In genomic region chr17:23725477-23725876, GRCm38 (mm10) we compare ENCODE assay signal across 7 mouse cellular contexts. TPM values are rescaled to one million over a fixed set of nuclear protein-coding genes. Genes with fewer than 3 reads are reported as not detected.
DNase-seq lines count a peak whose midpoint lies in the region; ATAC-seq lines count a peak whose summit lies in the region.

No protein-coding gene starts in this region.

- no peak for DNase-seq in lung, postnatal 25 days (ENCODE audit: low spot score)
- DNase-seq in left cerebral cortex, postnatal 10 days (ENCODE audit: extremely low spot score in 1 of 2, low spot score in 2 of 2) = no peak
- no peak for DNase-seq in right cerebral cortex, postnatal 36 days (ENCODE audit: low spot score in 2 of 2)

- H3K4me3 ChIP-seq in lung, embryonic 16.5 days (ENCODE audit: low read length) = peak overlapping the region; percentile 79
- H3K4me3 ChIP-seq in embryonic facial prominence, embryonic 13.5 days = peak overlapping the region; percentile 86
- peak overlapping the region; percentile 88 for H3K4me3 ChIP-seq in limb, embryonic 13.5 days
- H3K4me3 ChIP-seq in stomach, embryonic 16.5 days (replicated peaks; ENCODE audit: low read length) = peak overlapping the region; percentile 89

- no peaks in the 10 kb centered on the region for H3K9me3 ChIP-seq in lung, embryonic 16.5 days (ENCODE audit: control insufficient read depth, low read length)
- H3K9me3 ChIP-seq in embryonic facial prominence, embryonic 13.5 days = no peaks in the 10 kb centered on the region
- H3K9me3 ChIP-seq in limb, embryonic 13.5 days = no peaks in the 10 kb centered on the region
- no peaks in the 10 kb centered on the region for H3K9me3 ChIP-seq in stomach, embryonic 16.5 days (replicated peaks; ENCODE audit: control insufficient read depth, low read length)

- no peak for ATAC-seq in lung, embryonic 16.5 days (ENCODE audit: low read depth)
- ATAC-seq in embryonic facial prominence, embryonic 13.5 days (ENCODE audit: insufficient number of reproducible peaks, insufficient read depth, low FRiP score, low TSS enrichment, low read depth) = no peak
- no peak for ATAC-seq in limb, embryonic 13.5 days (ENCODE audit: low FRiP score, low read depth)
- no peak for ATAC-seq in stomach, embryonic 16.5 days (ENCODE audit: insufficient read depth, low FRiP score)

- intact Hi-C loops in left cerebral cortex, postnatal 10 days (cut with DNase I) = no loop called here

- H3K4me2 ChIP-seq in lung, embryonic 16.5 days (ENCODE audit: low read depth, low read length) = peak overlapping the region; percentile 72
- H3K4me2 ChIP-seq in embryonic facial prominence, embryonic 13.5 days = peak overlapping the region; percentile 77
- peak overlapping the region; percentile 80 for H3K4me2 ChIP-seq in limb, embryonic 13.5 days (replicated peaks)
- H3K4me2 ChIP-seq in stomach, embryonic 16.5 days (ENCODE audit: low read depth, low read length) = peak overlapping the region; percentile 76

- no peaks in the 10 kb centered on the region for H3K36me3 ChIP-seq in lung, embryonic 16.5 days (ENCODE audit: control insufficient read depth, insufficient read depth, low read length)
- no peaks in the 10 kb centered on the region for H3K36me3 ChIP-seq in embryonic facial prominence, embryonic 13.5 days
- H3K36me3 ChIP-seq in limb, embryonic 13.5 days = no peaks in the 10 kb centered on the region
- H3K36me3 ChIP-seq in stomach, embryonic 16.5 days (ENCODE audit: control insufficient read depth, insufficient read depth, low read length) = no peaks in the 10 kb centered on the region

- no peaks in the 10 kb centered on the region for H3K27me3 ChIP-seq in lung, embryonic 16.5 days (ENCODE audit: control insufficient read depth, insufficient read depth, low read depth, low read length)
- H3K27me3 ChIP-seq in embryonic facial prominence, embryonic 13.5 days = no peaks in the 10 kb centered on the region
- H3K27me3 ChIP-seq in limb, embryonic 13.5 days = 0 out of 2 replicates have a peak, but pooled peaks cover 3% of the 10 kb centered on the region
- no peaks in the 10 kb centered on the region for H3K27me3 ChIP-seq in stomach, embryonic 16.5 days (ENCODE audit: control insufficient read depth, insufficient read depth, low read length)

- peak overlapping the region; percentile 86 for H3K9ac ChIP-seq in lung, embryonic 16.5 days (ENCODE audit: low read length)
- peak overlapping the region; percentile 83 for H3K9ac ChIP-seq in embryonic facial prominence, embryonic 13.5 days
- H3K9ac ChIP-seq in limb, embryonic 13.5 days = peak overlapping the region; percentile 70
- H3K9ac ChIP-seq in stomach, embryonic 16.5 days (ENCODE audit: low read length) = peak overlapping the region; percentile 81

- peaks cover 13% of the 10 kb centered on the region; the same call in 1 of the 2 replicates for H3K4me1 ChIP-seq in lung, embryonic 16.5 days (replicated peaks; ENCODE audit: control insufficient read depth, insufficient read depth, low read length)
- H3K4me1 ChIP-seq in embryonic facial prominence, embryonic 13.5 days = peaks cover 13% of the 10 kb centered on the region; the same call in 1 of the 2 replicates
- peaks cover 17% of the 10 kb centered on the region for H3K4me1 ChIP-seq in limb, embryonic 13.5 days
- H3K4me1 ChIP-seq in stomach, embryonic 16.5 days (ENCODE audit: control insufficient read depth, insufficient read depth, low read length) = peaks cover 14% of the 10 kb centered on the region

- peak overlapping the region; percentile 93 for H3K27ac ChIP-seq in lung, embryonic 16.5 days (ENCODE audit: low read length)
- H3K27ac ChIP-seq in embryonic facial prominence, embryonic 13.5 days = peak overlapping the region; percentile 73; the same call in 1 of the 2 replicates
- H3K27ac ChIP-seq in limb, embryonic 13.5 days = no peak overlapping the region; the same call in 1 of the 2 replicates
- peak overlapping the region; percentile 89 for H3K27ac ChIP-seq in stomach, embryonic 16.5 days (ENCODE audit: low read length)

- 50% methylated on average over 4 of the region's 4 CpGs for WGBS in lung, embryonic 16.5 days
- 66% methylated on average over 4 of the region's 4 CpGs for WGBS in embryonic facial prominence, embryonic 13.5 days
- WGBS in limb, embryonic 13.5 days = 62% methylated on average over 4 of the region's 4 CpGs
- 46% methylated on average over 4 of the region's 4 CpGs for WGBS in stomach, embryonic 16.5 days

RNA-seq across cellular contexts. Expression of gene Pkmyt1, which starts 0.7 kb away (rescaled TPM):
- 58.2 and 58.8 TPM in 2 replicates for polyA plus RNA-seq in lung, embryonic 16.5 days (2015; fragmentation: Nextera tagmentation; extraction: Ambion mirVana)
- polyA plus RNA-seq in embryonic facial prominence, embryonic 13.5 days (2015; fragmentation: Nextera tagmentation; extraction: Ambion mirVana) = 49.3 and 56.2 TPM in 2 replicates
- 47.5 and 52.8 TPM in 2 replicates for polyA plus RNA-seq in limb, embryonic 13.5 days (2015; fragmentation: Nextera tagmentation; extraction: Ambion mirVana)
- polyA plus RNA-seq in stomach, embryonic 16.5 days (2015; fragmentation: Nextera tagmentation; extraction: Ambion mirVana) = 40.9 and 43.3 TPM in 2 replicates
- 1 to 10 TPM; 6.5 to 7.2 TPM for total RNA-seq in left cerebral cortex, postnatal 10 days (2021)

RNA-seq across cellular contexts. Expression of gene 1520401A03Rik, which starts 2.9 kb away (rescaled TPM):
- 0.14 TPM in 1 of 2 replicates, not detected in the other for polyA plus RNA-seq in lung, embryonic 16.5 days (2015; fragmentation: Nextera tagmentation; extraction: Ambion mirVana)
- polyA plus RNA-seq in embryonic facial prominence, embryonic 13.5 days (2015; fragmentation: Nextera tagmentation; extraction: Ambion mirVana) = 0.25 and 0.32 TPM in 2 replicates
- polyA plus RNA-seq in limb, embryonic 13.5 days (2015; fragmentation: Nextera tagmentation; extraction: Ambion mirVana) = 2.3 and 3.0 TPM in 2 replicates
- 0.23 TPM in 1 of 2 replicates, not detected in the other for polyA plus RNA-seq in stomach, embryonic 16.5 days (2015; fragmentation: Nextera tagmentation; extraction: Ambion mirVana)
- total RNA-seq in left cerebral cortex, postnatal 10 days (2021) = under 1 TPM; 0.11 to 0.61 TPM

RNA-seq across cellular contexts. Expression of gene Paqr4, which starts 15.2 kb away (rescaled TPM):
- 51.8 and 52.7 TPM in 2 replicates for polyA plus RNA-seq in lung, embryonic 16.5 days (2015; fragmentation: Nextera tagmentation; extraction: Ambion mirVana)
- 12.4 and 12.5 TPM in 2 replicates for polyA plus RNA-seq in embryonic facial prominence, embryonic 13.5 days (2015; fragmentation: Nextera tagmentation; extraction: Ambion mirVana)
- polyA plus RNA-seq in limb, embryonic 13.5 days (2015; fragmentation: Nextera tagmentation; extraction: Ambion mirVana) = 15.5 and 16.1 TPM in 2 replicates
- polyA plus RNA-seq in stomach, embryonic 16.5 days (2015; fragmentation: Nextera tagmentation; extraction: Ambion mirVana) = 25.4 and 28.4 TPM in 2 replicates
- total RNA-seq in left cerebral cortex, postnatal 10 days (2021) = 10 to 100 TPM; 55.8 to 57.7 TPM

RNA-seq across cellular contexts. Expression of gene Kremen2, which starts 20.2 kb away (rescaled TPM):
- polyA plus RNA-seq in lung, embryonic 16.5 days (2015; fragmentation: Nextera tagmentation; extraction: Ambion mirVana) = 0.25 and 0.83 TPM in 2 replicates
- 31.7 and 42.3 TPM in 2 replicates for polyA plus RNA-seq in embryonic facial prominence, embryonic 13.5 days (2015; fragmentation: Nextera tagmentation; extraction: Ambion mirVana)
- polyA plus RNA-seq in limb, embryonic 13.5 days (2015; fragmentation: Nextera tagmentation; extraction: Ambion mirVana) = 39.5 and 46.3 TPM in 2 replicates
- polyA plus RNA-seq in stomach, embryonic 16.5 days (2015; fragmentation: Nextera tagmentation; extraction: Ambion mirVana) = 0.45 and 0.67 TPM in 2 replicates
- under 1 TPM in 1 of 2 experiments, not detected in 1; 0.36 TPM for total RNA-seq in left cerebral cortex, postnatal 10 days (2021)

RNA-seq across cellular contexts. Expression of gene Cldn9, which starts 41.7 kb away (rescaled TPM):
- 2.4 and 2.6 TPM in 2 replicates for polyA plus RNA-seq in lung, embryonic 16.5 days (2015; fragmentation: Nextera tagmentation; extraction: Ambion mirVana)
- 8.7 and 14.3 TPM in 2 replicates for polyA plus RNA-seq in embryonic facial prominence, embryonic 13.5 days (2015; fragmentation: Nextera tagmentation; extraction: Ambion mirVana)
- polyA plus RNA-seq in limb, embryonic 13.5 days (2015; fragmentation: Nextera tagmentation; extraction: Ambion mirVana) = 8.3 and 10.1 TPM in 2 replicates
- 1.3 and 2.2 TPM in 2 replicates for polyA plus RNA-seq in stomach, embryonic 16.5 days (2015; fragmentation: Nextera tagmentation; extraction: Ambion mirVana)
- not detected for total RNA-seq in left cerebral cortex, postnatal 10 days (2021)
